In the genomic region with DNA sequence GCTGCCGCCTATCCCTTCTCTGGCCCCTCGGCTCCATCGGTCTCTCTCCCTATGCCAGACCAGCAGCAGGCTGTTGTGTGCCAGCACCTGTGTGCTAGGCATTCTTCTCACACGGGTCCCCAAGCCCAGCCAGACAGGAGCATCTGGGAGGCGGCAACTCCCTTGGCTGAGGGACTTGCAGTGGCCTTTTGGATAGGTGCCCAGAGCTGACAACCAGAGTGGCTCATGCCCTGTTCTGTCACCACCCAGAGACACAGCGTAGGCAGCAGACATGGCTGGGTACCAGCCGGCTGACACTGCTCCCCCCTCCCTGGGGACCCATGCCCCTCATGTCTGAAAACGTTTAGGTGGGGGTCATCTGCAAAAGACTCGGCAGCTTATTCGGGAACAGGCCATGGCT, we compare ENCODE assay signal across 10 mouse cellular contexts.
DNase-seq lines count a peak whose midpoint lies in the region; ATAC-seq and TF ChIP-seq lines count a peak whose summit lies in the region.
"Had no signal": no experiment of that assay in that cellular context is flagged by ENCODE, and none has a peak within 500 bp of the region (broad histone marks: within the 10 kb centered on the region; RNA-seq: fewer than 3 reads in every experiment).

No protein-coding gene starts in this region.

- no peak for TF ChIP-seq EP300 in heart, postnatal 0 days (IDR thresholded peaks at IDR 0.05; ENCODE audit: low read depth)

- H3K4me1 ChIP-seq in forebrain, embryonic 15.5 days: peaks cover 7% of the 10 kb centered on the region
- peaks cover 25% of the 10 kb centered on the region for H3K4me1 ChIP-seq in forebrain, embryonic 12.5 days
- no peaks in the 10 kb centered on the region for H3K4me1 ChIP-seq in heart, postnatal 0 days (ENCODE audit: control insufficient read depth, insufficient read depth)
- peaks cover 15% of the 10 kb centered on the region for H3K4me1 ChIP-seq in midbrain, embryonic 16.5 days (ENCODE audit: control insufficient read depth, insufficient read depth, low read length)
- H3K4me1 ChIP-seq: intestine, embryonic 15.5 days had no signal

- H3K9me3 ChIP-seq in forebrain, embryonic 15.5 days: no peaks in the 10 kb centered on the region
- H3K9me3 ChIP-seq in forebrain, embryonic 12.5 days: no peaks in the 10 kb centered on the region
- no peaks in the 10 kb centered on the region for H3K9me3 ChIP-seq in heart, postnatal 0 days (replicated peaks; ENCODE audit: control insufficient read depth, low read length)
- H3K9me3 ChIP-seq in midbrain, embryonic 16.5 days (replicated peaks; ENCODE audit: control insufficient read depth, low read length, poor library complexity, severe bottlenecking): no peaks in the 10 kb centered on the region
- H3K9me3 ChIP-seq: intestine, embryonic 15.5 days had no signal

- H3K4me2 ChIP-seq in forebrain, embryonic 15.5 days (replicated peaks): no peak overlapping the region
- no peak overlapping the region for H3K4me2 ChIP-seq in forebrain, embryonic 12.5 days
- no peak overlapping the region for H3K4me2 ChIP-seq in heart, postnatal 0 days (ENCODE audit: low read depth, low read length)
- no peak overlapping the region for H3K4me2 ChIP-seq in midbrain, embryonic 16.5 days (ENCODE audit: low read length)
- H3K4me2 ChIP-seq: intestine, embryonic 15.5 days had no signal

- 57% methylated on average over 10 of the region's 10 CpGs for WGBS in forebrain, embryonic 15.5 days
- WGBS in forebrain, embryonic 12.5 days: 80% methylated on average over 10 of the region's 10 CpGs
- 33% methylated on average over 10 of the region's 10 CpGs for WGBS in heart, postnatal 0 days
- WGBS in midbrain, embryonic 16.5 days: 69% methylated on average over 10 of the region's 10 CpGs

- H3K4me3 ChIP-seq in forebrain, embryonic 15.5 days: no peak overlapping the region
- no peak overlapping the region for H3K4me3 ChIP-seq in forebrain, embryonic 12.5 days (replicated peaks)
- no peak overlapping the region for H3K4me3 ChIP-seq in heart, postnatal 0 days (ENCODE audit: low read depth, low read length)
- no peak overlapping the region for H3K4me3 ChIP-seq in midbrain, embryonic 16.5 days (ENCODE audit: low read depth, low read length)
- H3K4me3 ChIP-seq: intestine, embryonic 15.5 days had no signal

- no peak overlapping the region for H3K27ac ChIP-seq in forebrain, embryonic 15.5 days (replicated peaks)
- no peak overlapping the region for H3K27ac ChIP-seq in forebrain, embryonic 12.5 days
- no peak overlapping the region for H3K27ac ChIP-seq in heart, postnatal 0 days (ENCODE audit: low read depth)
- H3K27ac ChIP-seq in midbrain, embryonic 16.5 days (ENCODE audit: low read length): no peak overlapping the region
- H3K27ac ChIP-seq: intestine, embryonic 15.5 days had no signal

- peaks cover 3% of the 10 kb centered on the region; the same call in 1 of the 2 replicates for H3K27me3 ChIP-seq in forebrain, embryonic 15.5 days
- peaks cover 31% of the 10 kb centered on the region for H3K27me3 ChIP-seq in forebrain, embryonic 12.5 days
- no peaks in the 10 kb centered on the region for H3K27me3 ChIP-seq in heart, postnatal 0 days (ENCODE audit: control insufficient read depth, insufficient read depth, low read length)
- no peaks in the 10 kb centered on the region for H3K27me3 ChIP-seq in midbrain, embryonic 16.5 days (ENCODE audit: control insufficient read depth, insufficient read depth, low read depth, low read length)
- H3K27me3 ChIP-seq: intestine, embryonic 15.5 days had no signal

- DNase-seq in right cerebral cortex, postnatal 10 days (ENCODE audit: low spot score in 2 of 2): peak; percentile 46 to 57
- no peak for DNase-seq in right cerebral cortex, postnatal 25 days
- DNase-seq in heart, postnatal 0 days (ENCODE audit: low spot score): peak; percentile 69
- no peak for DNase-seq in urinary bladder, adult 2 months (ENCODE audit: low spot score)
- DNase-seq in ovary, adult 18-20 months (ENCODE audit: low spot score): no peak

- no peaks in the 10 kb centered on the region for H3K36me3 ChIP-seq in forebrain, embryonic 15.5 days
- H3K36me3 ChIP-seq in forebrain, embryonic 12.5 days (replicated peaks): no peaks in the 10 kb centered on the region
- no peaks in the 10 kb centered on the region for H3K36me3 ChIP-seq in heart, postnatal 0 days (replicated peaks; ENCODE audit: control insufficient read depth, insufficient read depth, low read length)
- H3K36me3 ChIP-seq in midbrain, embryonic 16.5 days (ENCODE audit: control insufficient read depth, insufficient read depth, low read length): no peaks in the 10 kb centered on the region
- H3K36me3 ChIP-seq: G1E; intestine, embryonic 15.5 days had no signal

- TF ChIP-seq CTCF in heart, postnatal 0 days (IDR thresholded peaks at IDR 0.05; ENCODE audit: low read depth): no peak

- peak; percentile 33 for ATAC-seq in forebrain, embryonic 15.5 days (replicated peaks)
- ATAC-seq in forebrain, embryonic 12.5 days (ENCODE audit: low FRiP score): no peak
- peak; percentile 62 for ATAC-seq in heart, postnatal 0 days (ENCODE audit: insufficient read depth, low read depth)
- peak; percentile 40; the same call in 1 of the 2 replicates for ATAC-seq in midbrain, embryonic 16.5 days
- ATAC-seq: intestine, embryonic 15.5 days had no signal

- no peak overlapping the region for H3K9ac ChIP-seq in forebrain, embryonic 15.5 days (replicated peaks)
- no peak overlapping the region for H3K9ac ChIP-seq in forebrain, embryonic 12.5 days
- H3K9ac ChIP-seq in heart, postnatal 0 days (replicated peaks; ENCODE audit: low read depth, low read length): no peak overlapping the region
- no peak overlapping the region for H3K9ac ChIP-seq in midbrain, embryonic 16.5 days (ENCODE audit: low read depth, low read length)
- H3K9ac ChIP-seq: intestine, embryonic 15.5 days had no signal

Comparison
In these comparisons a context has a peak if more than half of its experiments do, and no peak if none do; other contexts are left out.
1. DNase-seq: peak in right cerebral cortex, postnatal 10 days (2 of 2) and heart, postnatal 0 days (single experiment); none in right cerebral cortex, postnatal 25 days (single experiment), urinary bladder, adult 2 months (single experiment) and ovary, adult 18-20 months (single experiment).